Mouse (Mus musculus) intestine, postnatal 0 days (tissue): Measurements from ENCODE around the gene Atp5f1. TPM values are rescaled to one million over a fixed set of nuclear protein-coding genes. Genes with fewer than 3 reads are reported as not detected.

Experiments used
- ATAC-seq: fragments of 200-750 bp; cut with Nextera tagmentation; 2 replicates; pipeline ENCODE4 v1.8.0; 2017; ENCODE audit warnings: mild to moderate bottlenecking, moderate TSS enrichment, moderate library complexity
- H3K27ac ChIP-seq: fragments of 300-500 bp; sonication (generic); 2 replicates; pipeline ENCODE4 v1.5.1; 2014; ENCODE audit warnings: mild to moderate bottlenecking, low read depth, low read length, moderate library complexity
- H3K27me3 ChIP-seq: fragments of 300-500 bp; sonication (generic); replicated peaks from 2 replicates; pipeline ENCODE4 v1.6.1; 2014; ENCODE audit warnings: low read length, mixed read lengths; ENCODE audit not compliant: control insufficient read depth, insufficient read depth
- H3K36me3 ChIP-seq: fragments of 300-500 bp; sonication (generic); 2 replicates; pipeline ENCODE4 v1.6.1; 2014; ENCODE audit warnings: mild to moderate bottlenecking, moderate library complexity; ENCODE audit not compliant: control insufficient read depth, insufficient read depth
- H3K4me1 ChIP-seq: fragments of 300-500 bp; sonication (generic); replicated peaks from 2 replicates; pipeline ENCODE4 v1.6.1; 2014; ENCODE audit warnings: antibody characterized with exemption, low read length, mixed read lengths; ENCODE audit not compliant: control insufficient read depth, insufficient read depth
- H3K4me2 ChIP-seq: fragments of 300-500 bp; sonication (generic); replicated peaks from 2 replicates; pipeline ENCODE4 v1.6.1; 2014; ENCODE audit warnings: low read depth, mild to moderate bottlenecking, moderate library complexity
- H3K4me3 ChIP-seq: fragments of 300-500 bp; sonication (generic); 2 replicates; pipeline ENCODE4 v1.5.1; 2014; ENCODE audit warnings: low read depth, low read length
- H3K9ac ChIP-seq: fragments of 300-500 bp; sonication (generic); 2 replicates; pipeline ENCODE4 v1.6.1; 2014; ENCODE audit warnings: mild to moderate bottlenecking, low read depth, low read length
- H3K9me3 ChIP-seq: fragments of 300-500 bp; sonication (generic); 2 replicates; pipeline ENCODE4 v1.6.1; 2016; ENCODE audit warnings: mixed run types; ENCODE audit not compliant: control insufficient read depth
- CTCF ChIP-seq: sonication (generic); IDR thresholded peaks from 2 replicates; pipeline ENCODE4 v1.5.1; 2016; ENCODE audit warnings: low read depth, mild to moderate bottlenecking, control low read depth, antibody characterized with exemption, moderate library complexity
- WGBS: fragments of 180-500 bp; shearing (Covaris S2); extraction: QIAGEN DNeasy Blood & Tissue Kit; methylation state at CpG from one replicate; pipeline ENCODE4 v1.1.7; 2014; 5-methylcytosine and 5-hydroxymethylcytosine counted together
- polyA plus RNA-seq: library from polyadenylated mRNA; unstranded; fragments of >200 nt; fragmentation: Nextera tagmentation; extraction: Ambion mirVana; gene quantifications from 2 replicates; pipeline ENCODE4 v1.2.1, GENCODE M21; 2015

Gene Atp5f1
- polyA plus RNA-seq, 1 experiment from 2014 or later = 605 TPM

DNA sequence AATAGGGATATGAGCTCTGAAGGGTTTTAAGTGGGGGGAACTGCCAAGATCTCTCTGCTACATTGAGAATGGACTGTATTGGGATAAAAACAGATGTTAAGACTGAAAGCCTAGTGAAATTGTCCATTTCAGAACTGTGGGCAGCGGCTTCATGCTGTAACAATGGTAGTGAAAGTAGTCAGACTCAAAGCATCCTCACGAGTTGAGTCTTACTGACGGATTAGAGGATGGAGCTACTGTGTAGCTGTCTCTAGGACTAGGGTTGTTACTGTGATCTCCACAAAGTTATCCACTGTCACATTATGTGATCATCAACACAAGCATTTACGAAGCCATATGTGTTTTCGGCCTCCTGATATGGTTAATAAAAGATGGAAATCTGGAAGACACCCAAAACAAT is 1.7 kb downstream of the Atp5f1 start:
- H3K9ac ChIP-seq = peak overlapping the region; percentile 95
- H3K36me3 ChIP-seq = peaks cover 24% of the 10 kb centered on the region
- WGBS = 32% methylated on average over 5 of the region's 5 CpGs
- TF ChIP-seq CTCF = no peak
- no peak overlapping the region for H3K27ac ChIP-seq
- peak overlapping the region; percentile 91 for H3K4me3 ChIP-seq
- no peak for ATAC-seq
- no peaks in the 10 kb centered on the region for H3K27me3 ChIP-seq
- H3K4me2 ChIP-seq = peak overlapping the region; percentile 64
- H3K9me3 ChIP-seq = no peaks in the 10 kb centered on the region
- no peaks in the 10 kb centered on the region; the same call in 1 of the 2 replicates for H3K4me1 ChIP-seq

GRCm38 (mm10) chr3:105957235-105957634 is 2.7 kb downstream of the Atp5f1 start:
- TF ChIP-seq CTCF = peak; percentile 31; the same call in 1 of the 2 replicates
- ATAC-seq = no peak
- H3K9ac ChIP-seq = no peak overlapping the region
- no peak overlapping the region for H3K27ac ChIP-seq
- no peaks in the 10 kb centered on the region for H3K9me3 ChIP-seq
- no peaks in the 10 kb centered on the region; the same call in 1 of the 2 replicates for H3K4me1 ChIP-seq
- no peaks in the 10 kb centered on the region for H3K27me3 ChIP-seq
- peaks cover 22% of the 10 kb centered on the region for H3K36me3 ChIP-seq
- no peak overlapping the region for H3K4me3 ChIP-seq
- WGBS = 90% methylated on average over 1 of the region's 1 CpGs
- no peak overlapping the region; the same call in 1 of the 2 replicates for H3K4me2 ChIP-seq

- H3K4me2 ChIP-seq = no peak overlapping the region
- no peaks in the 10 kb centered on the region for H3K4me1 ChIP-seq
- peaks cover 55% of the 10 kb centered on the region for H3K36me3 ChIP-seq
- H3K9me3 ChIP-seq = no peaks in the 10 kb centered on the region
- no peak overlapping the region for H3K4me3 ChIP-seq
- WGBS = 95% methylated on average over 7 of the region's 7 CpGs
- no peak overlapping the region for H3K27ac ChIP-seq
- no peak for ATAC-seq
- no peak for TF ChIP-seq CTCF
- no peaks in the 10 kb centered on the region for H3K27me3 ChIP-seq
- no peak overlapping the region for H3K9ac ChIP-seq
These were observed 8.6 kb downstream of the Atp5f1 start for GRCm38 (mm10) chr3:105951348-105951747.

DNA sequence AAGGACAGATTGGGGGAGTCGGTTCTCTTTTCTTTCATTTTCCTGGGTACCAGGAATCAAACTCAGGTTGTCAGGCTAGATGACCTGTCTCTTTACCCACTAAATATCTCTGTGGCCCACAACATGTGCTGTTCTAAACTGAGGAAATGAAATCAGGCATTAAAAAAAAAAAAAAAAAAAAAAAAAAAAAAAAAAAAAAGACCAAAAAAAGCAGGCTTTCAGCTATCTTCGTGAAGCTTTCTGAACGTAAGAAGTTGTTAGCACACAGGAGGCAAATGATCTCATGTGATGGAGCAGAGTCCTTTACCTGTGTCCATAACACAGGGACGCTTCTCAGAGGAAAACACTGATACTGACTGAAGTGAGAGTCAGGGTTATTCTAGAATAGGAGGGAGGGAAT is 23.8 kb downstream of the Atp5f1 start:
- ATAC-seq = no peak
- Histone ChIP-seq H3K4me2 (no peak overlapping the region), H3K9ac (no peak overlapping the region), H3K36me3 (peaks cover 14% of the 10 kb centered on the region; the same call in 1 of the 2 replicates), H3K4me1 (no peaks in the 10 kb centered on the region), H3K9me3 (no peaks in the 10 kb centered on the region), H3K27me3 (no peaks in the 10 kb centered on the region), H3K4me3 (no peak overlapping the region), H3K27ac (no peak overlapping the region)
- 80% methylated on average over 4 of the region's 4 CpGs for WGBS
- no peak for TF ChIP-seq CTCF

DNA sequence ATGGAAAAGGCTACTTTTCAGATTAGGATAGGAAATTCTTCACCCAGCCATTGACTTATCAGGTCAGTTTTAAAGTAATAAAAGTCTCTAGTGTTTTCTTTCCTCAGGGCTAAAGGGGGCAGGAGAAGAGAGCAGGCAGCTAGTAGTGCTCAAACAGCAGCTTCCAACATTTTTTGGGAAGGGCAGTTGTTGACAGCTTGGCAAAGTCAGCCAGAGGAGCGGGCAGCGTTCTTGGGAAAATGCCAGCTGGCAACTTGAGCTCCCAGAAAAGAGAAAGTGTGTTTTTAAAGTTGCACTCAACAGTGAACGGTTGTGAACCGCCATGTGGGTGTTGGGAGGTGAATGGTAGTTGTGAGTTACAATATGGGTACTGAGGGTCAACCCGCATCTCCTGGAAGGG is 24.9 kb downstream of the Atp5f1 start:
- 79% methylated on average over 5 of the region's 5 CpGs for WGBS
- ATAC-seq = no peak
- Histone ChIP-seq H3K4me3 (no peak overlapping the region), H3K4me1 (no peaks in the 10 kb centered on the region), H3K27me3 (no peaks in the 10 kb centered on the region), H3K27ac (no peak overlapping the region), H3K36me3 (peaks cover 7% of the 10 kb centered on the region; the same call in 1 of the 2 replicates), H3K4me2 (no peak overlapping the region), H3K9me3 (no peaks in the 10 kb centered on the region), H3K9ac (no peak overlapping the region)
- no peak for TF ChIP-seq CTCF

DNA sequence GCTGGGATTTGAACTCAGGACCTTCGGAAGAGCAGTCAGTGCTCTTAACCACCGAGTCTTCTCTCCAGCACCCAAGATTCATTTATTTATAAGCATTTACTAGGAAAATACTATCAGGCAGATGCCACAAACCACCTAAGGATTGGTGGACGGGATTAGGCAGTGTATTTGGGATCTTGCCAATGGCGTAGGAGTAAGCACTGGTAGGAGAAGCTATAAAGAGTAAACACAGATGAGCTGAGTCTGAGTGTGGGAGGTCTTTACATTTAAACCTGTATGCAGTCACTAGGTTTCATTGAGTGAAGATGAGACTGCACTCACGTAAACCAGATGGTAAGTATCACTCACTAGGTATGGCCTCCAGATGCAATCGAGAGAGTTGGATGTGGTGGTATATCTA is 26.0 kb downstream of the Atp5f1 start:
- TF ChIP-seq CTCF = no peak
- H3K4me3 ChIP-seq = no peak overlapping the region
- no peaks in the 10 kb centered on the region for H3K9me3 ChIP-seq
- peaks cover 7% of the 10 kb centered on the region; the same call in 1 of the 2 replicates for H3K36me3 ChIP-seq
- no peaks in the 10 kb centered on the region for H3K27me3 ChIP-seq
- no peak overlapping the region for H3K27ac ChIP-seq
- H3K4me2 ChIP-seq = no peak overlapping the region
- WGBS = 89% methylated on average over 6 of the region's 6 CpGs
- no peak overlapping the region for H3K9ac ChIP-seq
- ATAC-seq = no peak
- no peaks in the 10 kb centered on the region for H3K4me1 ChIP-seq
